Mouse (Mus musculus): ENCODE data around the gene Cspg4.
"Not testable (repeated sequence)": the region's sequence is repeated elsewhere in the genome, so short reads cannot be mapped to it uniquely, and the experiment has no call there.

The Cspg4 gene

DNA sequence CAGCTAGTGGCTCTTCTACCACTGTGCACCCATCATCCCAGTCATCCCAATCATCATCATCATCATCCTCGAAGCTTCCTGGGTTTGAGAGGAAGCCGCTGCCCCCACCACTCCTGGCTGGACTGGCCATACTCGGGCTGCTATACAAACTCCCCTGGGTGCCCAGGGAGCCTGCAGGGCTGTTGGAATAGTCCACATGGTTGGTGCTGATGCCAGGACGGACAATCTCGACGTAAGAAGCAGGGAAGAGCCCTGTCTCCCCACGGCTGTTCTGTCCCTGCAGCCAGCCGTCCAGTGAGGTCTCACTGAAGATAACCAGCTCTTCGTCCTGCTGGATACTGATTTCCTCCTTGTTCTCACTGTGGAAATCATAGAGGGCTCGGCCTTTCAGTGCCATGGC, 61.6 kb downstream of the Cspg4 start:
- no peak for DNase-seq (ENCODE audit: low spot score)

DNA sequence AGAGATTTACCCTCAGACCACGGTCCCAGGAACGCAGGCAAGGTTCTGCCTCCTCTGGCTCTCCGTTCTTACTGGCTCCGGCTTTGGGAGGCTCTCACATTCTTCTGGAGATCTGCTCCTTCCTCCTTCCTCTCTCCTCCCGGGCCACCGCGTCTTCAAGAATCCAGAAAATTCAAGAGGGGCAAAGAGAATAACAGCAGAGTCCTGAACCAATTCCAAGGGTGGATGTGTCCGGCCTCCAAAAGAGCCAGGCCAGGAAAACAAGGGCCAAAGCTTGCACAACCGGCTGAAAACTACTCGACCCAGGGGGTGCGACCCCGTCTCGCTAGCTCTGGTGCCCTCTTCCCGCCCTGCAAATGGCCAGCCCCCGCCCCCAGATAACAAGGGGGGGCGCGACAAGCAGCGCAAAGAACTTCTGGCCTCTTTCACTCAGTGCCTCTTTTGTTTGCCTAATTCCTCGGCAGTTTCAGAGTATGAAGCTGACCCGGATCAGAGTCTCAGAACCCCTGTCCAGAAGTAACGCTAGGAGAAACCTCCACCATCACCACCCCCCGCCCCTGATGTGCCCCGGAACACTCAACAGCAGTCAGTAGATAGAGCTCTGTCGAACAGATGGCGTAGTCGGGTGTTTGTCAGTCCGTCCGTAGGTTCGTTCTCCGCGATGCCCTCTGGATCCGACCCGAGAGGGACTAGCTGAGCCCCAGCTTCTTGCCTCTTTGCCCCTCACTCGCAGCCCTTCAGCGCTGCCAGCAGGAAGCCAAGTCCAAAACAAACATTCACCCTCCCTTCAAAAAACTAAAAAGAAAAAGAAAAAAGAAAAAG, 62.6 kb downstream of the Cspg4 start:
- DNase-seq (ENCODE audit: low spot score): no peak

DNA sequence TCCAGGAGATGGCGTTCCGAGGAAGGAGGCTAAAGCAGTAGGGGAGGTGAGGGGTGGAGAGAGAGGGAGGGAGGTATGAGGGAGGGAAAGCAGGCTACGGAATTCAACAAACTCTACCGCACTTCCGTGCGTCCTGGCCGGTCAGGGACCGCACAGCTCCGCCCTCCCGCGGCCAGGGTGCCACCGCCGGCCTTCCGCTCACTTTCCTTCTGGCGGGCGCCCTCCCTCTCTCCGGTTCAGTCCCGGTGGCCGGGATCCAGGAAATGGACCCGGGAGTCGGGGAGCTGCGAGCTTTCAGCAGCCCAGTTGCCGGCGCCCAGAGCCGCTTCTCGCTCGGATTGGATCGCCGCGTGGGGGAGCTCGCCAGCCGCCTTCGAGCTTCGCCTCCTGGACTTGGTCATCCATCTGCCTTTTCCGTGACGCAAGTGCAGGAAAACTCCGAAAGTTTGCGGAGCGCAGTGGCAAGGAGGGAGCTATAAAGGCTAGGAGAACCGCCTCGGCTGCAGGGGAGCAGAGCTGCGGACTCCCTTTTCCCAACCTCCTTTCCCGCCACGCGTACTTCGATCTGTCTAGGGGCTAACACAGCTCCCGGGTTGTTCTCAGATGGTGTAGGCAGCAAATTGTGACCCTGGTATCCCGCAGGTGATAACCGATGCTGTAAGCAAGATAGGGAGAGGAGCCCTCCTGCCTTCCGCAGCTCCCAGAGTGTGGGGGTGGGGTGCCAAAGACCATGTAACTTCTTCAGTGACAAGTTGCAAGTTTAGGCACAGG, 63.4 kb downstream of the Cspg4 start, which contains the start of gene Snx33:
Snx33 (minus strand) TSS at position 331 of the 771 bp plus-strand sequence.
- DNase-seq (ENCODE audit: low spot score): peak; percentile 87

DNA sequence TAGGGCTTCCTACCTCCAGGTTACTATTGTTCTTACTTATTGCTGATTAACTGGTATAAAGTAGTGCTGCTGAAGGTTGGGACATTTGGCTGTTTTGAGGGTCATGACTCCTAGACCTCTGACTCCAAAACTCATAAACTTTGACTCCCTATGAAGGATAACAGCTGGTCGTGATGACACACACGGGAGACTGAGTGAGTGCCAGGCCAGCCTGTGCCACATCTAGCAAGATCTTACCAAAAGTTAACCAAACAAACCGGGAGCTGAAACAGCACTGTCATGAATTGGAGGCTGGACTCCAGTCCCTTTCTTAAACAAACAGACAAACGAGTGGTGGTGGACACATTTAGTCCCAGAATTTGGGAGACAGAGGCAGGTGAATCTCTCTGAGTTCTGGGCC, 64.7 kb downstream of the Cspg4 start:
- no peak for DNase-seq (ENCODE audit: low spot score)

DNA sequence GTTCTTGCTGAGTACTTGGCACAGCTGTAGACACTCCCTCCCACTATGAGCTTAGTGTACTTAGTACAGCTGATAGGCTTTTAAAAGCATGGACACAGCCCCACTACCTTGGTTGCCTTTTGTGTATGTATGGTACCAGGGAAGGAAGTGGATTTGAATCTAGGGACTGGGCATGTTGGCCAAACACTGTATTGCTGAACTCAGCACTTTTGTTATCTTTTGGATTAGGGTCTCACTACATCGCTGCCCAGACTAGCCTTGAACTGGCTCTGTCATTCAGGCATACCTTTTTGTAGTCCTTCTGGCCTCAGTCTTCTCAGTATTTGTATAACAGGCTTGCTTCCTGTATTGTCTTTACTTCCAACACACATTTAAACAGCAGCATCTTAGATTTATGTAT, 65.7 kb downstream of the Cspg4 start:
- no peak for DNase-seq (ENCODE audit: low spot score)

DNA sequence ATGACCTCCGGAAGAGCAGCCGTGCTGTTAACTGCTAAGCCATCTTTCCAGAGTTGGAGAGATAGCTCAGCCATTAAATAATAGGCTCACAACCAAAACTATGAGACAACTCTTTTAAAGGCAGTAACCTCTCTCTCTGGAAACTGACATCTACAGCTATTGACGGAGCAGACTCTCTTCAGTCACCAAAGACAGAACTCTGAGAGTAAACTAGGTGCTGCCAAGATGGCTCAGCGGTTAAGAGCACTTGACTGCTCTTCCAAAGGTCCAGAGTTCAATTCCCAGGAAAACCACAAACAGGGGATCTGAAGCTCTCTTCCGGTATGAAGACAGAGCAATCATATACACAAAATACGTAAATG, 72.0 kb downstream of the Cspg4 start:
- no peak for DNase-seq (ENCODE audit: low spot score)

DNA sequence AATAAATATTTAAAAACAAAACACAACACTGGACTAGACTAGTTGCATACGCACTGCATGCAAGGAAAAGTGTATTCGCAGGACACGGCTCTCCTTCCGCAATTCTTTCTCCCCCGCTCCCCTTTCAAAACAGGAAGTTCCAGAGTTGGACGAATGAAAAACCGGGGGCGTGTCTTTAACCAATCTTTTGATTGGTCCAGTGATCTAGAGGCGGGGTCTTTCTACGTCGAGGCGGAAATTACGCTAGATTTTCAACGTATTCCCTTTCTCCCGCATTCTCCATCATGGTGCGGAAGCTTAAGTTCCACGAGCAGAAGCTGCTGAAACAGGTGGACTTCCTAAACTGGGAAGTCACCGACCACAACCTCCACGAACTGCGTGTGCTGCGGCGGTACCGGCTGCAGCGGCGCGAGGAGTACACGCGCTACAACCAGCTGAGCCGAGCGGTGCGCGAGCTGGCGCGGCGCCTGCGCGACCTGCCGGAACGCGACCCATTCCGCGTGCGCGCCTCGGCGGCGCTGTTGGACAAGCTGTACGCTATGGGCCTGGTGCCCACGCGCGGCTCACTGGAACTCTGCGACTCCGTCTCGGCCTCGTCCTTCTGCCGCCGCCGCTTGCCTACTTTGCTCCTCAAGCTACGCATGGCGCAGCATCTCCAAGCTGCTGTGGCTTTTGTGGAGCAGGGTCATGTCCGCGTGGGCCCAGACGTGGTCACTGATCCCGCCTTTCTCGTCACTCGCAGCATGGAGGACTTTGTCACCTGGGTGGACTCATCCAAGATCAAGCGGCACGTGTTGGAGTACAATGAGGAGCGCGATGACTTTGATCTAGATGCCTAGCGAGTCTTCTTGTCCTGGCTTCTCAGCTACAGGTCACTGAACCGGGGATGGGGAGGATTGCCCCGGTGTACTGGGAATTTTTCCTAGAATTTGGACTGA, 72.7 kb downstream of the Cspg4 start, which contains the start of gene Imp3:
Imp3 (plus strand) TSS at position 253 of the 938 bp plus-strand sequence.
- peak; percentile 94 for DNase-seq (ENCODE audit: low spot score)

DNA sequence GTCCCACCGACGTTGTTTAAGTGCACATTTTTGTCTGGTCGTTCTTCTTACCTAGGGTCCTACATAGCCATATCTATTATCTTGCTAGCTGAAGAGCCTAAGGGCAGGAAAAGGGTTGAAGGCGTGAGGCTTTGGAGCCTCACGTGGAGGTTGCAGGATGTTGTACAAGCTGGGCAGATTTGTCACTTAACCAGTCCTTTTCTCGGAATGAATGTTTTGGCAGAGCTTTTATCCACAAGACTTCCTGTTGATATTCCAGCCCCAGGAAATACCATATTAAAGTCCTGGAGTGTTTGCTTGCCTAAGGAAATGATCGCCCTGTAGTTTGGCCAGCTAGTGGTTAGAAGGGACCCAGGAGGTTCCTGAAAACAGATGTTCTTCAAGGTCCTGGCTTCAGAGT, 73.5 kb downstream of the Cspg4 start:
- no peak for DNase-seq (ENCODE audit: low spot score)

DNA sequence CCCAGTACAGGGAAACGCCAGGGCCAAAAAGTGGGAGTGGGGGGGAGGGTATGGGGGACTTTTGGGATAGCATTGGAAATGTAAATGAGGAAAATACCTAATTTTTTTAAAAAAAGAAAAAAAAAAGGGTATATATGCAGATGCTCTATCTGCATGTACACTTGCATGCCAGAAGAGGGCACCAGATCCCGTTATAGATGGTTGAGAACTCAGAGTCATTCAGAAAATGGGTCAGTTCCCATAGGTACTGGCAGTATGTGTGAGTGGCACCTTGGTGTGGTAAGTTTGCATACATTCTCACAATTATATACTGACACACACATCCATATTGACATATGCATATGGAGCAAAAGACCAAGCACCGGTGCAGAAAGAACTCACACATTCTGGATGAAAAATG, 82.6 kb downstream of the Cspg4 start:
- DNase-seq (ENCODE audit: low spot score): not testable (repeated sequence)

DNA sequence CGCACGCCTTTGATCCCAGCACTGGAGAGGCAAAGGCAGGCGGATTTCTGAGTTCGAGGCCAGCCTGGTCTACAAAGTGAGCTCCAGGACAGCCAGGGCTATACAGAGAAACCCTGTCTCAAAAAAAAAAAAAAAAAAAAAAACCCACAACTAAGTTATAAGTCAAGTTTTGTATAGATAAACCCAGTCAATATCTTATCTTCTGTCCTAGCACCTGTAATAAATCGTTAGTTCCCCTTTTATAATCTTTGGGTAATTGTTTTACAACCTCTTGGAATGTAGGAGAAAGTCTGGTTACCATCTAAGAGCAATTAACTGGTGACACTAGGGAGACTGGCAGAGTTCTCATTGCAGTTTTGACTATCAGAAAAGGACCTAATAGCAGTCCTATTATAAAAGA, 83.9 kb downstream of the Cspg4 start:
- DNase-seq (ENCODE audit: low spot score): not testable (repeated sequence)

Measured in layer of hippocampus, adult 11-12 months (tissue).